Mouse (Mus musculus) E14TG2a.4 (cell line): ENCODE measurements at regions not wholly inside any gene's neighbourhood (a gene's known extent, or its start where the extent isn't known, plus 50 kb on each side); places are given as distances from the start of the nearest gene placed in this dataset.

Experiments
- CTCF ChIP-seq: conservative IDR thresholded peaks from 2 replicates; pipeline ENCODE4 v1.5.1; 2014; ENCODE audit warnings: low read length
- NANOG ChIP-seq: IDR thresholded peaks from 2 replicates; pipeline ENCODE4 v1.6.1; 2014; ENCODE audit warnings: borderline replicate concordance, low read length, mixed read lengths

DNA sequence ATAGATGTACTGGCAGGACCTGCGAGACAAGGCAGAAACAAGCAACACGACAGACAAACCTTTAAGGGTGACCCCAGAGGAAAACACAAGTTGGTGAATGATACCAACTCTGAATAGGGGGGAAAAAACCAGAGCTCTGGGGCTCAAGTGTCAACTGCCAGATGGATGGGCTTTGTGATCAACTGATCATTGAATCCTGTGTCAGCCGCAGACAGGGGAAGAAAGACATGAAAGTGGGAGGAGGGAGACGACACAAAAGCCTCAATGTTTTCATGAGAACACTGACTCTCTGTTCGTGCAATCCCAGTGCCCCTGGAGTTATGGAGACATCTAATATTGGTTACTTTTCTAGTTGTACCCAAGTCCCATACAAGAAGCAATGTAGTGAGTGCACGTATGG, 593.8 kb downstream of the Tmem114 start:
- TF ChIP-seq CTCF (no peak), NANOG (no peak)
